Mouse (Mus musculus): Measurements from ENCODE around the gene Ccdc124. TPM values are rescaled to one million over a fixed set of nuclear protein-coding genes. Genes with fewer than 3 reads are reported as not detected.
"Not testable (repeated sequence)": the region's sequence is repeated elsewhere in the genome, so short reads cannot be mapped to it uniquely, and the experiment has no call there.

The Ccdc124 gene
- polyA plus RNA-seq, 1 experiment from 2014 or later: 169 TPM

- Histone ChIP-seq H3K27ac (no peak overlapping the region), H3K4me1 (peaks cover 21% of the 10 kb centered on the region), H3K9me3 (replicated peaks) (no peaks in the 10 kb centered on the region), H3K9ac (no peak overlapping the region), H3K4me3 (no peak overlapping the region), H3K4me2 (no peak overlapping the region), H3K36me3 (ENCODE audit: poor library complexity, severe bottlenecking) (no peaks in the 10 kb centered on the region), H3K27me3 (peaks cover 25% of the 10 kb centered on the region)
- ATAC-seq: no peak
- WGBS: 53% methylated on average over 4 of the region's 4 CpGs
Measured at GRCm38 (mm10) chr8:70903112-70903511, 29.4 kb upstream of the Ccdc124 start.

- H3K27me3 ChIP-seq: peaks cover 25% of the 10 kb centered on the region
- 39% methylated on average over 5 of the region's 5 CpGs for WGBS
- H3K4me3 ChIP-seq: no peak overlapping the region
- no peaks in the 10 kb centered on the region for H3K9me3 ChIP-seq (replicated peaks)
- no peak for ATAC-seq
- no peak overlapping the region for H3K4me2 ChIP-seq
- H3K9ac ChIP-seq: no peak overlapping the region
- peaks cover 18% of the 10 kb centered on the region for H3K4me1 ChIP-seq
- no peak overlapping the region for H3K27ac ChIP-seq
- H3K36me3 ChIP-seq (ENCODE audit: poor library complexity, severe bottlenecking): no peaks in the 10 kb centered on the region
Measured at GRCm38 (mm10) chr8:70902211-70902610, 28.5 kb upstream of the Ccdc124 start.

- H3K36me3 ChIP-seq (ENCODE audit: poor library complexity, severe bottlenecking): peaks cover 2% of the 10 kb centered on the region
- WGBS: 79% methylated on average over 2 of the region's 2 CpGs
- peaks cover 15% of the 10 kb centered on the region for H3K4me1 ChIP-seq
Measured at GRCm38 (mm10) chr8:70900872-70901387, 27.2 kb upstream of the Ccdc124 start.

DNA sequence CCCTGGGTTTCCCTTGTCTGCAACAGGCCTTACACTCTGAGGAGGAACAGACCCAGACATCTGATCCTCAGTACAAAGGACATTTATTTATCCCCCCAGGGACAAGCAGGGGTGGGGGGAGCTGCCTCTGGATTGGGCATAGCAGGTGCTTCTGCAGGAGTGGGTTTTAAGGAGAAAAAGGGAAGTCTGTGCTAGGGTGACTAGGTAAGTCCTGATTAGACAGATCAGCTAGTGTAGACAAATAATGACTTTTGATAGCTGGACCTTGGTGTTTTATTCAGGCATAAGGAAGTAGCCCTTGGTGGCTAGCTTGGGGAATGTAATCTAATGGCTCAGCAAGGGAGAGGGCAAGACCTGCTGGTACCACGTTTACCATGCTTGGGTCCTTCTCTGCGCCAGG is 25.5 kb upstream of the Ccdc124 start:
- Histone ChIP-seq H3K4me1 (peaks cover 15% of the 10 kb centered on the region), H3K27ac (no peak overlapping the region), H3K36me3 (ENCODE audit: poor library complexity, severe bottlenecking) (peaks cover 19% of the 10 kb centered on the region), H3K9ac (no peak overlapping the region), H3K4me3 (no peak overlapping the region), H3K27me3 (peaks cover 30% of the 10 kb centered on the region), H3K9me3 (replicated peaks) (no peaks in the 10 kb centered on the region), H3K4me2 (no peak overlapping the region)
- ATAC-seq: no peak
- WGBS: 72% methylated on average over 2 of the region's 2 CpGs

More at GRCm38 (mm10) chr8:70900872-70901387, 27.2 kb upstream of the Ccdc124 start:
- ATAC-seq: no peak
- Histone ChIP-seq H3K9ac (no peak overlapping the region), H3K4me3 (no peak overlapping the region), H3K27ac (no peak overlapping the region), H3K9me3 (replicated peaks) (no peaks in the 10 kb centered on the region), H3K4me2 (no peak overlapping the region), H3K27me3 (peaks cover 25% of the 10 kb centered on the region)

DNA sequence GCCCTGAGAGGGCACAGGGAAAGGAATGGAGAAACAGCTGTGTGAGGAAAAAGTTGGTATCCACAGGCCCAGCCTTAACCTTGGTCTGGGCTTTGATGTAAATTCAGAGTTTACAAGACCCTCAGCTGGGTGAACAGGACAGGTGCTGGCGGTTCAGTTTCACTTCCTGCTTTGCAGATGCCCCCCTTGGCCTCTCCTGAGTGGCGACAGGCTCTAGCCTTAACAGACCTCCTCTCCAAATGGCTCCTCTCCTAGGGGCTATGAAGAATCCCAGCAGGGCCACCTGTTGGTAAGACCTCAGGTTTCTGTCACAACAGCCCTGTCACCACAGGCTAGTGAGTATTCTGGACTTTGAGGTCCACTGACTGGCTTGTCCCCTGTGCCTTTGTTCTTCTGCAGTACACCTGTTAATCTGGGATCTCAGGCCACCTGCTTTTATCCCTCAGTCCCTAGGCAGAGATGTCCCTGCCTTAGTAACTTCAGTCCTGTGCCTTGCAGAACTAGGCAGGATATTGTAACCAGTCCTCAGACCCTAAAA is 25.0 kb upstream of the Ccdc124 start:
- no peak overlapping the region for H3K4me2 ChIP-seq
- H3K9me3 ChIP-seq (replicated peaks): no peaks in the 10 kb centered on the region
- H3K9ac ChIP-seq: peak overlapping the region; percentile 67; the same call in 1 of the 2 replicates
- ATAC-seq: no peak
- WGBS: 61% methylated on average over 2 of the region's 2 CpGs
- no peak overlapping the region for H3K27ac ChIP-seq
- peaks cover 24% of the 10 kb centered on the region for H3K36me3 ChIP-seq (ENCODE audit: poor library complexity, severe bottlenecking)
- H3K27me3 ChIP-seq: peaks cover 30% of the 10 kb centered on the region
- peaks cover 15% of the 10 kb centered on the region for H3K4me1 ChIP-seq
- no peak overlapping the region; the same call in 1 of the 2 replicates for H3K4me3 ChIP-seq

- Histone ChIP-seq H3K36me3 (ENCODE audit: poor library complexity, severe bottlenecking) (peaks cover 31% of the 10 kb centered on the region), H3K4me1 (peaks cover 15% of the 10 kb centered on the region), H3K4me2 (peak overlapping the region; percentile 72), H3K4me3 (peak overlapping the region; percentile 88), H3K9ac (peak overlapping the region; percentile 67), H3K27me3 (peaks cover 32% of the 10 kb centered on the region), H3K9me3 (replicated peaks) (no peaks in the 10 kb centered on the region), H3K27ac (peak overlapping the region; percentile 46)
- peak; percentile 55 for ATAC-seq
- WGBS: under 1% methylated on average over 20 of the region's 20 CpGs
Measured at GRCm38 (mm10) chr8:70897681-70898413, 24.1 kb upstream of the Ccdc124 start.

- H3K4me2 ChIP-seq: peak within 1 kb of the TSS; percentile 98
- H3K4me3 ChIP-seq: peak within 1 kb of the TSS; percentile 88
- H3K9ac ChIP-seq: peak within 1 kb of the TSS; percentile 91
- H3K27me3 ChIP-seq: peaks cover 33% of the 10 kb centered on the region
- H3K27ac ChIP-seq: peak within 1 kb of the TSS; percentile 53
- peaks cover 31% of the 10 kb centered on the region for H3K36me3 ChIP-seq (ENCODE audit: poor library complexity, severe bottlenecking)
- ATAC-seq: peak; percentile 98
- H3K4me1 ChIP-seq: peaks cover 22% of the 10 kb centered on the region
- H3K9me3 ChIP-seq (replicated peaks): no peaks in the 10 kb centered on the region
- WGBS: under 1% methylated on average over 60 of the region's 60 CpGs
Measured at GRCm38 (mm10) chr8:70897021-70897680, 23.4 kb upstream of the Ccdc124 start, which contains the start of gene Rpl18a. TSS of gene Rpl18a (minus strand) at chr8:70897412.

- Histone ChIP-seq H3K36me3 (ENCODE audit: poor library complexity, severe bottlenecking) (peaks cover 31% of the 10 kb centered on the region), H3K27ac (no peak overlapping the region), H3K4me1 (peaks cover 24% of the 10 kb centered on the region), H3K9me3 (replicated peaks) (no peaks in the 10 kb centered on the region), H3K4me3 (peak overlapping the region; percentile 88), H3K9ac (peak overlapping the region; percentile 91), H3K4me2 (peak overlapping the region; percentile 98), H3K27me3 (peaks cover 38% of the 10 kb centered on the region)
- WGBS: 3% methylated on average over 25 of the region's 25 CpGs
- ATAC-seq: no peak
Measured at GRCm38 (mm10) chr8:70896316-70897020, 22.7 kb upstream of the Ccdc124 start.

DNA sequence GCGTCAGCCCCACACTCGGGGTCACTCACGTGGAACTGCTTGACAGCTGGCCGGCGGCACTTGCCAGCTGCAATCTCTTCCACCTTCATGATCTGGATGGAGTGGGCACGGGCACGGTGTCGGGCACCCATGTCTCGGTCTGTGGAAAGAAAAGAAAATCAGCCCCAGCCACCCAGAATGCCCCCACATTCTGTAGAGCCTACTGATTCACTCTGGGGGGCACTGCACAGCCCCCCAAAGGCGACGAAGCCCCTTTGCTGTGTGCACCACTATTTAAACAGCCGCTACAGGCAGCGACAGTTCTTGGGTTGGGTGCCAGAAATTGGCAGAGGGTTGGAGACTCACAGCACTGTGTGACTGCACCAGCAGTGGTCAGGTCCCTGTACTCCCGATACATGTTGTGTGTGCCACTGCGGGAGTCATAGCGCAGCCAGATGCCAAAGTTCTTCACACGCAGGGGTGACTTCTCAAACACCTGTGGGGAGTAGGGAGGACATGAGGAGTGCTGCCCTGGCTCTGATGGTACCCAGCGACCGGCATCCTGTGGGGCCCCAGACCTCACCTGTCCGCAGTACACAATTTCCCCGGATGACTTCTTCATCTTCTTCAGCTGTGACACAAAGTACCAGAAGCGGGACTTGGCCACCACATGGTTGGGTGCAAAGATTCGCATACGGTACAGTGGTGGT is 22.0 kb upstream of the Ccdc124 start:
- Histone ChIP-seq H3K4me2 (peak overlapping the region; percentile 98), H3K27me3 (peaks cover 43% of the 10 kb centered on the region), H3K4me1 (peaks cover 24% of the 10 kb centered on the region), H3K9ac (peak overlapping the region; percentile 91), H3K36me3 (ENCODE audit: poor library complexity, severe bottlenecking) (peaks cover 31% of the 10 kb centered on the region), H3K4me3 (peak overlapping the region; percentile 88)
- ATAC-seq; H3K9me3 ChIP-seq (replicated peaks); H3K27ac ChIP-seq: not testable (repeated sequence)
- 85% methylated on average over 24 of the region's 24 CpGs for WGBS

GRCm38 (mm10) chr8:70894771-70895545 is 21.2 kb upstream of the Ccdc124 start:
- WGBS: 92% methylated on average over 8 of the region's 8 CpGs
- Histone ChIP-seq H3K9ac (no peak overlapping the region), H3K4me3 (no peak overlapping the region), H3K36me3 (ENCODE audit: poor library complexity, severe bottlenecking) (peaks cover 31% of the 10 kb centered on the region), H3K9me3 (replicated peaks) (0 out of 2 replicates have a peak, but pooled peaks cover 3% of the 10 kb centered on the region), H3K27me3 (peaks cover 51% of the 10 kb centered on the region), H3K4me2 (no peak overlapping the region), H3K4me1 (peaks cover 24% of the 10 kb centered on the region), H3K27ac (no peak overlapping the region)
- no peak for ATAC-seq

DNA sequence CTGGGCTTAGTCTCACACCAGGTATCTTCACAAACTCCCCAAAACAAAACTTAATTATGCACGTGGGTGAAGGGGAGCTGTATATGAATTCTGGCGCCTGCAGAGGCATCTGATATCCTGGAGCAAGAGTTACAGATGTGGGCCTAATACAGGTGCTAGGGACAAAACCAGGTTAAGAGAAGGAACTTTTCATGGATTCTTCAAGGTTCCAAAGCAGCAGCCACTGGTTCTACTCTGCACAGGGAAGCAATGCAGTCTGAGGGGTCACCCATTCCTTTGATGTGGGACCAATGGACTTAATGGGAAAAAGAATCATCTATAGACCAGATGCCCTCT is 20.6 kb upstream of the Ccdc124 start:
- H3K9me3 ChIP-seq (replicated peaks): 0 out of 2 replicates have a peak, but pooled peaks cover 3% of the 10 kb centered on the region

More for the DNA sequence above, 20.6 kb upstream of the Ccdc124 start:
- Histone ChIP-seq H3K27ac (no peak overlapping the region), H3K4me3 (no peak overlapping the region), H3K9ac (no peak overlapping the region), H3K4me2 (no peak overlapping the region), H3K36me3 (ENCODE audit: poor library complexity, severe bottlenecking) (peaks cover 31% of the 10 kb centered on the region), H3K27me3 (peaks cover 54% of the 10 kb centered on the region), H3K4me1 (peaks cover 24% of the 10 kb centered on the region)
- WGBS: 61% methylated on average over 2 of the region's 2 CpGs
- ATAC-seq: no peak
